Mouse (Mus musculus) urinary bladder, postnatal 14 days (tissue): ENCODE data around the gene Primpol.
A peak's percentile ranks its signal among the peaks of the same experiment; 100 is the strongest.
"Not testable (repeated sequence)": the region's sequence is repeated elsewhere in the genome, so short reads cannot be mapped to it uniquely, and the experiment has no call there.

Experiments
- DNase-seq: peaks from one replicate; pipeline ENCODE4 v3.0.0; 2021; ENCODE audit warnings: low spot score

Primpol gene

GRCm38 (mm10) chr8:46603587-46603986 lies 13.4 kb downstream of the Primpol start:
- no peak for DNase-seq

DNA sequence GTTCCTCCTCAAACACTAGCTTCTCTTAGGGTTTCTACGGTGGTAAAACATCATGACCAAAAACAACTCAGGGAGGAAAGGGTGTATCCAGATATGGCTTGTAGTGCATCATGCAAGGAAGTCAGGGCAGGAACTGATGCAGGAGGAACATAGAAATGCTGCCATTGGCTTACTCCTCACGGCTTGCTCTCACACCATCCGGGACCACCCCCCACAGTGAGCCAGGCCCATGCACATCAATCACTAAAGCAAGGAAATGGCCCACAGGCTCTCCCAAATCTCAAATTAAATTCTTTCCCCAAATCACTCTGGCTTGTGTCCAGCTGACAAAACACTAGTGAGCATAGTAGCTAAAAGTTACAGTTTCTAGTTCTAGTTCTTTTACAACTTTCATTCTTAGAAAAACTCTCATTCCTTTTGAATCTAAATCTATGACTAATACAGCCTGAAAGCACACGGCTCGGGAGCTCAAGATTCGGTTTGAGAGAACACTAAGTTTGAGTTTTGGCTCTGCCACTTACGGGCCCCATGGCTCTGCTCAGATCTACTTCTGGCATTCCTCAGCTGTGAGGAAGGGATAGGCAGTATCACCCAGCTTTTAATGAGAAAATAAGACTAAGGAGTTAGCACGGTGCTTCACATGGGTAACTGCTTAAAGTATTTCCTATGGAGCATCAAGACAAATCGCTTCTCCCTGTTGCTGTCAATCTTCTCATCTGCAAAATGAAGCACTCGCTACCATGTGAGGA lies 15.9 kb downstream of the Primpol start:
- no peak for DNase-seq

- no peak for DNase-seq
These were observed 17.6 kb downstream of the Primpol start for GRCm38 (mm10) chr8:46599314-46599904.

GRCm38 (mm10) chr8:46598753-46599152 lies 18.3 kb downstream of the Primpol start:
- DNase-seq, result no peak

GRCm38 (mm10) chr8:46598114-46598513 lies 18.9 kb downstream of the Primpol start:
- DNase-seq, result no peak

- DNase-seq, result no peak
These were observed 19.6 kb downstream of the Primpol start for GRCm38 (mm10) chr8:46597411-46597810.

- DNase-seq, result no peak
These were observed 20.5 kb downstream of the Primpol start for GRCm38 (mm10) chr8:46596530-46596929.

DNA sequence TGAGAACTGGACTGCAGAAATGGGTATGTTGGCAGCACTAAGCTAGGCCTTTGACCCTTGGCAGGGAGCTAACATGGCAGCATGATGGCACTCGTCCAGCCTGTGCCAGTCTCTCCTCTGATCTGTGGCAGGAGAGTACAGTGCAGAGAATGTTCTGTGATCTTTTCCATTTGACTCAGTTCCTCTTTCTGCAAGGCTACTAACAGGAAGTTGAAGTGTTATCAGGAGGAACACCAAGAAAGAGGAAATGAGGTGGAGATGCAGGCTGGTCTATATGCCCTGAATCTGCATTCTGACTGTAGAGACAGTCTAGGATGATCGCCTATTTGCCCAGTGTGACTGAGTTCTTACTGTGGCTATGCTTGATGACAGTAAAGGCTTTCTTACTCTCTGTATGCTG lies 21.4 kb downstream of the Primpol start:
- peak; percentile 15 for DNase-seq

- DNase-seq, result no peak
These were observed 23.2 kb downstream of the Primpol start for GRCm38 (mm10) chr8:46593772-46594171.

DNA sequence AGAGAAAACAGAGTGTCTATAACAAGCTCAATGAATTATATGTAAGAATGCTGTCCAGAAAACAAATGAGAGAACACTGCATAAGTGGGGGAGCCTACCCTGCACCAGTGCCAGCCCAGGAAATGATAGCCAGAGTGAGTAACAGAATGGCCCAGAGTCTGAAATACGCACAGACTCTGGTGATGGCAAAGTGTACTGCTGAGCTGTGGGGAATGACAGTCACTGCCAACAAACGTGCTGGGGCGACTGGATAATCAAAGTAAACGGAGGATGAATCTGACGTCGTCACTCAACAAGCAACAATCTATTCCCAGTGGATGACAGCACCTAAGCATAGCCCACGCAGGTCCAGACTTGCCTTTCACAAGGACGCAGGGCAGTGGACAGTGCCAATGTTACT lies 23.9 kb downstream of the Primpol start:
- no peak for DNase-seq

GRCm38 (mm10) chr8:46588663-46589062 lies 28.3 kb downstream of the Primpol start:
- DNase-seq, result no peak

DNA sequence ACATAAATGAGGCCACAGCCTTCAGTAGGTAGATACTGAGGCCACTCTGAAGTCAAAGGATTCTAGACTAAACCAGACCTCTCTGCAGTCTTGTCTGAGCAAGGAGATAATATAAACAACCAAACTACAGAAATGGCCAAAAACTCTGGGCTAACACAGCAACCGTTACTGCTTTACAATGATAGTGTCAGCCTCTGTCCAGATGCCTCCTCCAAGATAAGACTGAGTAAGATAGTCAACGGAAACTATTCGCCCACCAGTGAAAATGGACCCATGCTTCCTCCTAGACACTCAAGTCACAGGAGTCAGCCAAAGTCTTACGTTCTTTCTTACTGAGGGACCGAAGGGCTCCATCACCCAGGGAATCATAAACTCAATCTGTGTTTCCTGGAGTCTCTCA lies 29.1 kb downstream of the Primpol start:
- no peak for DNase-seq

GRCm38 (mm10) chr8:46585576-46585975 lies 31.4 kb downstream of the Primpol start:
- no peak for DNase-seq

GRCm38 (mm10) chr8:46584328-46584727 lies 32.7 kb downstream of the Primpol start:
- not testable (repeated sequence) for DNase-seq

GRCm38 (mm10) chr8:46578794-46579193 lies 38.2 kb downstream of the Primpol start:
- DNase-seq, result no peak

GRCm38 (mm10) chr8:46573964-46574363 lies 43.0 kb downstream of the Primpol start:
- DNase-seq, result no peak

GRCm38 (mm10) chr8:46573446-46573845 lies 43.6 kb downstream of the Primpol start:
- DNase-seq, result no peak

GRCm38 (mm10) chr8:46570673-46571072 lies 46.3 kb downstream of the Primpol start:
- DNase-seq, result no peak

GRCm38 (mm10) chr8:46569659-46570441 lies 47.2 kb downstream of the Primpol start:
- DNase-seq, result no peak

GRCm38 (mm10) chr8:46568942-46569341 lies 48.1 kb downstream of the Primpol start:
- no peak for DNase-seq

DNA sequence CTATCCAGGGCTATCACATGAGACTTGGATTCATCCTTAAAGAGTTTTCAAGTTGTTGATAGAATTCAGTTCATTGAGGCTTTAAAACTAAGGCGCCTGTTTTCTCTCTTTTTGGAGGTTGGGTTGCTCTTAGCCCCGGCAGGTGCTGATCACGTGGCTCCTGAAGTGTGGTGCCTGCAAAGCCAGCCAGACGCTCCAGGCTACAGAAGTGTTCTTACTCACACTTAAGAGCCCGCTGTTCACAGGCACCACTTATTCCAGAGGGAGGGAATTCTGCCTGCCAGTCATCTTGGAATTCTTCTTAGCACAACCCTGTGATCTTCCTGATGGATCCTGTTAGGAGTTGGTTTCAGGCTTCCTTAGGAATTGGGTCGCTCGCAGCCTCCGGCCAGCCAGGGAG lies 49.1 kb downstream of the Primpol start:
- DNase-seq, result no peak

DNA sequence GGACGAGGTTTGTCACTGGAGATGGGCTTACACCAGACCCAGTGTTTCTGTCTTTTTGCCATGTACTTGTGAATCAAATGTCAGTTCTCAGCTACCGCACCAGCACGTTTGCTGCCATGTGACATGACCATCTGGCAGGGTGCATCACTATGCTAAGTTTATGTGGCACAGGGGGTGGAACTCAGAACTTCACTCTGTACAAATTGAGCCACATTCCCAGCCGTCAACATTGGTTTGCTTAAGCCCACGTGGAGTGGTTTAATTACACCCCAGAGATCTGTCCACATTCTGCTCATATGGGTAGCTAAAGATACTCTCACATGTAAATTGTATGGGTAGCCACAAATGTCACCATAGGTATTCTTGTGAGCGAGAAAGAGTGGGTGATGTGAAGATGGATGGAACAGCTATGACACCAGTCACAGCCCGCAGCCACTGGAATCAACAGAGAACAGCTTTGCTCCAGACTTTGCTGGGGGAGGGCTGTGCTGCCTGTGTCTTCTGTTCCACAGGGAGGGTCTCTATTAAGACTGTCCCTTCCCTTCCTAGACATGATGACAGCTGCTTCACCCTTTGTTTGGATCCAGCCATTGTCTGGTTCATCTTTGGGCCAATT lies 50.0 kb downstream of the Primpol start:
- DNase-seq, result no peak

- no peak for DNase-seq
These were observed 54.7 kb downstream of the Primpol start for GRCm38 (mm10) chr8:46562333-46562732.
